Mouse (Mus musculus) liver, embryonic 12.5 days (tissue): ENCODE measurements around the gene Rnase10. TPM values are rescaled to one million over a fixed set of nuclear protein-coding genes. Genes with fewer than 3 reads are reported as not detected.

Experiments
- ATAC-seq: fragments of 200-750 bp; cut with Nextera tagmentation; 2 replicates; pipeline ENCODE4 v1.8.0; 2017; ENCODE audit warnings: moderate number of reproducible peaks, mild to moderate bottlenecking, moderate library complexity
- H3K27ac ChIP-seq: fragments of 300-500 bp; sonication (generic); 2 replicates; pipeline ENCODE4 v1.5.1; 2016; ENCODE audit warnings: mild to moderate bottlenecking
- H3K27me3 ChIP-seq: fragments of 300-500 bp; sonication (generic); replicated peaks from 2 replicates; pipeline ENCODE4 v1.6.1; 2016; ENCODE audit warnings: mild to moderate bottlenecking, moderate library complexity
- H3K36me3 ChIP-seq: fragments of 300-500 bp; sonication (generic); 2 replicates; pipeline ENCODE4 v1.6.1; 2016; ENCODE audit warnings: mild to moderate bottlenecking, moderate library complexity
- H3K4me1 ChIP-seq: fragments of 300-500 bp; sonication (generic); 2 replicates; pipeline ENCODE4 v1.6.1; 2016
- H3K4me2 ChIP-seq: fragments of 300-500 bp; sonication (generic); 2 replicates; pipeline ENCODE4 v1.6.1; 2016; ENCODE audit warnings: mild to moderate bottlenecking, moderate library complexity
- H3K4me3 ChIP-seq: fragments of 300-500 bp; sonication (generic); 2 replicates; pipeline ENCODE4 v1.5.1; 2016; ENCODE audit warnings: mild to moderate bottlenecking, moderate library complexity
- H3K9ac ChIP-seq: fragments of 300-500 bp; sonication (generic); 2 replicates; pipeline ENCODE4 v1.6.1; 2016; ENCODE audit warnings: mild to moderate bottlenecking, moderate library complexity
- H3K9me3 ChIP-seq: fragments of 300-500 bp; sonication (generic); replicated peaks from 2 replicates; pipeline ENCODE4 v1.6.1; 2016; ENCODE audit warnings: mild to moderate bottlenecking, moderate library complexity
- WGBS: fragments of 180-500 bp; shearing (Covaris S2); methylation state at CpG from one replicate; pipeline ENCODE4 v1.1.7; 2016; ENCODE audit not compliant: insufficient replicate concordance; 5-methylcytosine and 5-hydroxymethylcytosine counted together
- polyA plus RNA-seq: library from polyadenylated mRNA; unstranded; fragments of >200 nt; fragmentation: Nextera tagmentation; extraction: Ambion mirVana; gene quantifications from 2 replicates; pipeline ENCODE4 v1.2.1, GENCODE M21; 2016

Rnase10 gene
- polyA plus RNA-seq, 1 experiment from 2014 or later: 0.07 TPM

DNA sequence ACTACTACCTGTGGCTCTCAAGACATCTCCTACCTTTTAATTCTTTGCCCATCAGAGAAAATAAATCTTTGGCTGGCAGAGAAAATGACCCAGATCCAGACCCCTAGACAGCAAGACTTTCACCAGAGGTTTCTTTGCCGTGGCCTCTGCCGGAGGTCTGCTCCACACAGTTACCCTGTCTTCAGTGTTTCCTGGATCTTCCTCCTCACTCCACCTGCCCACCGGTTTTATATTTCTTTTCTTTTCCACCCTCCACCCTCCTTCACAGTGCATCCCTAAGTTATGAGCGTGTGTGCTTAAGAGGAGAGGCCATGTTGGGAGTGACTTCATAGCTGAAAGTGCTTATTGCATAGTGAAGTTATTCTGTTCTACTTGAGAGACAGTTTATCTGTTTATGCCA lies 15.9 kb downstream of the Rnase10 start:
- no peaks in the 10 kb centered on the region for H3K27me3 ChIP-seq
- H3K4me1 ChIP-seq: no peaks in the 10 kb centered on the region
- H3K4me3 ChIP-seq: no peak overlapping the region
- WGBS: 75% methylated on average over 4 of the region's 4 CpGs
- no peaks in the 10 kb centered on the region for H3K36me3 ChIP-seq
- H3K9ac ChIP-seq: no peak overlapping the region
- no peak for ATAC-seq
- H3K4me2 ChIP-seq: no peak overlapping the region
- H3K9me3 ChIP-seq: no peaks in the 10 kb centered on the region
- no peak overlapping the region for H3K27ac ChIP-seq

GRCm38 (mm10) chr14:51024820-51025219 lies 17.3 kb downstream of the Rnase10 start:
- Histone ChIP-seq H3K27me3 (no peaks in the 10 kb centered on the region), H3K27ac (no peak overlapping the region), H3K4me3 (no peak overlapping the region), H3K9me3 (no peaks in the 10 kb centered on the region), H3K4me1 (no peaks in the 10 kb centered on the region), H3K4me2 (no peak overlapping the region), H3K36me3 (no peaks in the 10 kb centered on the region), H3K9ac (no peak overlapping the region)
- no peak for ATAC-seq
- 42% methylated on average over 1 of the region's 1 CpGs for WGBS

- Histone ChIP-seq H3K36me3 (no peaks in the 10 kb centered on the region), H3K9me3 (no peaks in the 10 kb centered on the region), H3K9ac (no peak overlapping the region), H3K27me3 (no peaks in the 10 kb centered on the region), H3K27ac (no peak overlapping the region), H3K4me2 (no peak overlapping the region), H3K4me1 (no peaks in the 10 kb centered on the region), H3K4me3 (no peak overlapping the region)
- peak; percentile 61; the same call in 1 of the 2 replicates for ATAC-seq
- 33% methylated on average over 5 of the region's 5 CpGs for WGBS
Measured at GRCm38 (mm10) chr14:51026391-51027133, 19.0 kb downstream of the Rnase10 start.

DNA sequence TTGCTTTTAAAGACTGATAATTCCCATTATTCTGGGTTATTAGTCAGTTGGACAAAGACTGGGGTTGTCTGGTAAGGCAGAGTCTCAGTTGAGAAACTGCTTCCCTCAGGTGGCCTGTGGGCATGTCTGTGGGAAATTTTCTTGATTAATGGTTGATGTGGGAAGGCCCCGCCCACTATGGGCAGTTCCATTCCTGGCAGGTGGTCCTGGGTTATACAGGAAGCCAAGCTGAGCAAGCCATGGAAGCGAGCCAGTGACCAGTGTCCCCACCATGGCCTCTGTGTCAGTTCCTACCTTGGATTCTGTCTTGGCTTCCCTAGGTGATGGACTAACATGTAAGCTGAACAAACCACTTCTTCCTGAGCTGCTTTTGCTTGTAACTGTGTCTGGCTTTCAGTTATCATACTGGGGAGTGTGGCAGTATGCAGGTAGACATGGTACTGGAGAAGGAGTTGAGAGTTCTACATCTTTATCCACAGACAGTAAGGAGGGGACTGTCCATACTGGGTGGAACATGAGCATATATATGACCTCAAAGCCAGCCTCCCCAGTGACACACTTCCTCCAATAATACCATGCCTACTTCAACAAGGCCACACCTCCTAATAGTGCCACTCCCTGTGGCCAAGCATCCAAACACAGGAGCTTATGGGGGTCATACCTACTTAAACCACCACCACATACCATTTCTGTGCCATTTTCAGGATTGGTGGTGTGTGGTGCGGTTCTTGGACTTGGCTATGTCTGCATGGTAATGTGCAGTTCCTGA lies 20.0 kb downstream of the Rnase10 start:
- WGBS: 51% methylated on average over 3 of the region's 3 CpGs
- no peak overlapping the region for H3K4me2 ChIP-seq
- peak; percentile 46; the same call in 1 of the 2 replicates for ATAC-seq
- no peaks in the 10 kb centered on the region for H3K9me3 ChIP-seq
- H3K9ac ChIP-seq: no peak overlapping the region
- H3K27ac ChIP-seq: no peak overlapping the region
- no peaks in the 10 kb centered on the region for H3K4me1 ChIP-seq
- no peaks in the 10 kb centered on the region for H3K36me3 ChIP-seq
- no peak overlapping the region for H3K4me3 ChIP-seq
- no peaks in the 10 kb centered on the region for H3K27me3 ChIP-seq

DNA sequence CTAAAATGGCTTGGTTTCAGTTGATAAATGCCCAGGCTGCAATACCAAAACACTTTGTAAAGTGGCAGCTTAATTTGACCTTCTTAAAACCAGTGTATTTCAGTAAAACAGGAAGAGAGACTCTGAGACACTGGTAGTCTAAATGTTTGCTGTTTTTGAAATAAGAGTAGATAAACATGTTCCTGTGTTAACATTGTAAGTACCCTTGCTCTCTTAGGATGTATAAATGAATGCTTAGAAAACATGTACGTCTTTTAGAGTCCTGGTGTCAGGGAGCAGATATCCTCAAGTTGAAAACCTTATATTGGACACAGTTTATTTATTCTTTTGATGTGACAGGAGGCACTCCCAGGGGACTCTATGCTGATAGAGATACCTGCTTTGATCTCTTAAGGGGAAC lies 27.7 kb downstream of the Rnase10 start:
- Histone ChIP-seq H3K27me3 (no peaks in the 10 kb centered on the region), H3K9ac (no peak overlapping the region), H3K9me3 (no peaks in the 10 kb centered on the region), H3K4me2 (no peak overlapping the region), H3K27ac (no peak overlapping the region), H3K4me3 (no peak overlapping the region), H3K4me1 (no peaks in the 10 kb centered on the region), H3K36me3 (no peaks in the 10 kb centered on the region)
- ATAC-seq: no peak
- 66% methylated on average over 1 of the region's 1 CpGs for WGBS

GRCm38 (mm10) chr14:51036214-51036613 lies 28.7 kb downstream of the Rnase10 start:
- WGBS: 68% methylated on average over 4 of the region's 4 CpGs

DNA sequence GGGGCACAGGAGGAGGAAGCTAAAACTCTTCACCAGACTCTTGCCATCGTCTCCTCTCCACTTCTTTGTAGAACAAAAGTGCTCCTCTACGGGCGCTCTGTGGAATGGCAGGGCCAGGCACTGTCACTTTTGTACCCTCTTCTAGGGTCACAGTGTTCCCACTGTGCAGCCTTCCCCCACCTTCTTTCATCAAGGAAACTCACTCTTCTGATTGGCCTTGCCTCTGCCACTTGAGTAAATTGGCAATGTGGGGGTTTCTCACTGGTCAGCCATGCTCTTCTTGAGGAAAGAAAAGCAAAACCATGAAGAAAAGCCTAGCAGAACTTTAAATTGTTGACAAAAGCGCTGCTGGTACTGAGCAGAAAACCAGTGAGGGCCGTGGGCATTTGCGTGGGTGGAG lies 34.2 kb downstream of the Rnase10 start, which contains the start of gene Rnase9:
Gene Rnase9, minus strand, starts transcription at position 101 of the 400 bp plus-strand sequence.
- Histone ChIP-seq H3K27me3 (no peaks in the 10 kb centered on the region), H3K9me3 (no peaks in the 10 kb centered on the region), H3K4me2 (no peak within 1 kb of the TSS), H3K27ac (no peak within 1 kb of the TSS), H3K4me1 (no peaks in the 10 kb centered on the region), H3K9ac (no peak within 1 kb of the TSS), H3K4me3 (no peak within 1 kb of the TSS), H3K36me3 (no peaks in the 10 kb centered on the region)
- WGBS: 69% methylated on average over 6 of the region's 6 CpGs
- ATAC-seq: no peak

More at GRCm38 (mm10) chr14:51036214-51036613, 28.7 kb downstream of the Rnase10 start:
- Histone ChIP-seq H3K4me2 (no peak overlapping the region), H3K4me1 (no peaks in the 10 kb centered on the region), H3K4me3 (no peak overlapping the region), H3K9me3 (no peaks in the 10 kb centered on the region), H3K36me3 (no peaks in the 10 kb centered on the region), H3K27me3 (no peaks in the 10 kb centered on the region), H3K27ac (no peak overlapping the region), H3K9ac (no peak overlapping the region)
- ATAC-seq: no peak

DNA sequence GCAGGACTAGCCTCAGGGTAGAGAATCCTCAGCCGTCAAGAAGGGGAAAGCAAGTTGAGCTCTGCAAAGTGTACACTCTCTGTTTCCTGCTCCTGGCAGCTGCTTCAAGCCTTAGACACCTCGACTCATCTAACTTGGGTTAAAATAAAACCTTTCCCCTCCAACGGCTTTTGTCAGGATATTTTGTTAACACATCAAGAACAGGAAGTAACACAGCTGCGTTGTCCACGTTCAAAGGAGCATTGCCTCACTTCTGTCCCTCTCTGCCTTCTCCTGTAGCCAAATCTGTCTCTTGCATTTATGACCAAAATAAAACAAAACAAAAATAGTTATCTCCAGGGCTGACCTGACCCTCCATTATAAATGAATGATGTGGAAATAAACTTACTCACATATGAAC lies 40.3 kb downstream of the Rnase10 start:
- Histone ChIP-seq H3K9ac (no peak overlapping the region), H3K36me3 (no peaks in the 10 kb centered on the region), H3K4me1 (no peaks in the 10 kb centered on the region), H3K27ac (no peak overlapping the region), H3K4me2 (no peak overlapping the region), H3K9me3 (no peaks in the 10 kb centered on the region), H3K27me3 (no peaks in the 10 kb centered on the region), H3K4me3 (no peak overlapping the region)
- WGBS: 20% methylated on average over 5 of the region's 5 CpGs
- ATAC-seq: no peak

DNA sequence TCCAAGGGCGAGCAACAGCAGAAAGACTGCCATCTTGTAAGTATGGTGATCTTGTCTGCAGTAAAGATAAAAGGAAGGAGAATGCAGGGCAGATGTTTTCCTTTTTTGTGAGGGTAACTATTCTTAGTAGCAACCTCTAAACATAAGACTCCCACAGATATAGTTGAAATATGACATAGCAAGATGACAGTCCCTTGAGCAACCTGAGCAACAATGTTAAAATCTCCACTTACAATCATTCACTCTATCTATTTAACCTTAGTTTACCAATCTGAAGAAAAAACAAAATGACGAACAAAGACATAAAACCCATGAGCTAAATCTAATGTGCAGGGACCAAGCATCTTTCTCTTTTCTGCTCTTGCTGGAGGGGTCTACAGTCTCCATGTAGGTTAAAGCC lies 42.5 kb downstream of the Rnase10 start, which contains the start of gene Rnase11:
Gene Rnase11, minus strand, starts transcription at position 101 of the 400 bp plus-strand sequence.
- no peak for ATAC-seq
- no peaks in the 10 kb centered on the region for H3K27me3 ChIP-seq
- no peak within 1 kb of the TSS for H3K4me2 ChIP-seq
- WGBS: 61% methylated on average over 2 of the region's 2 CpGs
- H3K9me3 ChIP-seq: no peaks in the 10 kb centered on the region
- no peak within 1 kb of the TSS for H3K27ac ChIP-seq
- no peak within 1 kb of the TSS for H3K4me3 ChIP-seq
- no peak within 1 kb of the TSS for H3K9ac ChIP-seq
- H3K36me3 ChIP-seq: no peaks in the 10 kb centered on the region
- H3K4me1 ChIP-seq: peaks cover 6% of the 10 kb centered on the region; the same call in 1 of the 2 replicates

- no peak for ATAC-seq
- H3K4me3 ChIP-seq: no peak overlapping the region
- no peak overlapping the region for H3K9ac ChIP-seq
- 71% methylated on average over 5 of the region's 5 CpGs for WGBS
- no peaks in the 10 kb centered on the region for H3K9me3 ChIP-seq
- no peak overlapping the region for H3K4me2 ChIP-seq
- H3K36me3 ChIP-seq: no peaks in the 10 kb centered on the region
- no peak overlapping the region for H3K27ac ChIP-seq
- peaks cover 7% of the 10 kb centered on the region; the same call in 1 of the 2 replicates for H3K4me1 ChIP-seq
- H3K27me3 ChIP-seq: no peaks in the 10 kb centered on the region
Measured at GRCm38 (mm10) chr14:51051941-51052340, 44.4 kb downstream of the Rnase10 start.

DNA sequence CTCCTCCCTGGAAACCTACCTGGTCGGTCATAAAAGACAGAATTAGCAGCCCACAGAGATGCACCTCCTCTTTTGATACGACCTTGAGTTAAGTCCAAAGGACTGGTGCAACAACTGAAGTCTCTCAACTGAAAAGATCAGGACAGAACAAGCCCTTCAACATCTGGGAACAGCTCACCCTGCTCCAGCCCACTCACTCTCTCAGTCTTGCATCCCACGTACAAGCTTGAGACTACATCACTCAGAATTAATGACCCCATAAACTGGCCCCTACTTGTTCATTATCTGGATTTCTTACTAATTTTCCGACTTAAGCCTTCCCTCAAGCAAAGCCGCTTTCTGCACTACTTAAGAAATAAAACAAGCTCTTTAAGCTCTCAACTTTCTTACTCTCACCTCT lies 45.6 kb downstream of the Rnase10 start:
- no peak for ATAC-seq
- H3K4me2 ChIP-seq: no peak overlapping the region
- no peaks in the 10 kb centered on the region for H3K27me3 ChIP-seq
- WGBS: 60% methylated on average over 5 of the region's 5 CpGs
- H3K9me3 ChIP-seq: no peaks in the 10 kb centered on the region
- H3K9ac ChIP-seq: no peak overlapping the region
- no peaks in the 10 kb centered on the region for H3K36me3 ChIP-seq
- H3K4me1 ChIP-seq: peaks cover 17% of the 10 kb centered on the region; the same call in 1 of the 2 replicates
- no peak overlapping the region for H3K27ac ChIP-seq
- H3K4me3 ChIP-seq: no peak overlapping the region
